Mouse (Mus musculus) brain, embryonic 14.5 days (tissue): ENCODE measurements around the gene Abcb9. TPM values are rescaled to one million over a fixed set of nuclear protein-coding genes. Genes with fewer than 3 reads are reported as not detected.

ENCODE experiments used
- DNase-seq: peaks from one replicate; pipeline ENCODE4 v3.0.0-alpha.2; 2011; ENCODE audit warnings: low read depth
- CTCF ChIP-seq: fragments of 200-500 bp; IDR thresholded peaks from 2 replicates; pipeline ENCODE4 v1.5.1; 2012; ENCODE audit warnings: inconsistent platforms, mild to moderate bottlenecking, moderate library complexity, borderline replicate concordance; ENCODE audit not compliant: insufficient read depth, insufficient read length; ENCODE audit errors: extremely low read depth
- POLR2A ChIP-seq: fragments of 200-500 bp; IDR thresholded peaks from 2 replicates; pipeline ENCODE4 v1.6.1; 2012; ENCODE audit warnings: mild to moderate bottlenecking, inconsistent platforms, borderline replicate concordance; ENCODE audit not compliant: poor library complexity, insufficient read depth, insufficient read length, severe bottlenecking; ENCODE audit errors: extremely low read depth
- polyA plus RNA-seq: library from polyadenylated mRNA; depleted of rRNA; stranded (reverse); fragments of >200 nt; gene quantifications from 2 replicates; pipeline ENCODE4 v1.2.3, GENCODE M21; 2012; rRNA removed

Abcb9 gene
- polyA plus RNA-seq, result 6.5 and 9.6 TPM in 2 replicates

GRCm38 (mm10) chr5:124095596-124096232, at the start of gene Abcb9:
Gene Abcb9, minus strand, starts transcription at chr5:124095798.
- DNase-seq, result peak; percentile 89
- no peak for TF ChIP-seq POLR2A
- TF ChIP-seq CTCF, result no peak

GRCm38 (mm10) chr5:124138066-124138465, 42.5 kb upstream of the Abcb9 start:
- DNase-seq, result no peak
- TF ChIP-seq CTCF (no peak), POLR2A (no peak)

GRCm38 (mm10) chr5:124134261-124134660, 38.7 kb upstream of the Abcb9 start:
- DNase-seq, result no peak
- TF ChIP-seq POLR2A (no peak), CTCF (no peak)

GRCm38 (mm10) chr5:124125093-124125492, 29.5 kb upstream of the Abcb9 start:
- TF ChIP-seq POLR2A (no peak), CTCF (no peak)

GRCm38 (mm10) chr5:124122357-124122756, 26.8 kb upstream of the Abcb9 start:
- TF ChIP-seq POLR2A (no peak), CTCF (no peak)
- DNase-seq, result no peak

More at GRCm38 (mm10) chr5:124125093-124125492, 29.5 kb upstream of the Abcb9 start:
- no peak for DNase-seq

- DNase-seq, result no peak
- TF ChIP-seq POLR2A, result no peak
- TF ChIP-seq CTCF, result no peak
Measured at GRCm38 (mm10) chr5:124119204-124119603, 23.6 kb upstream of the Abcb9 start.

- peak; percentile 94 for DNase-seq
- no peak for TF ChIP-seq CTCF
- peak; percentile 40; the same call in 1 of the 2 replicates for TF ChIP-seq POLR2A
Measured at GRCm38 (mm10) chr5:124115990-124116845, 20.6 kb upstream of the Abcb9 start, which contains the start of gene Arl6ip4. Gene Arl6ip4, plus strand, starts transcription at chr5:124116089.

- TF ChIP-seq CTCF (no peak), POLR2A (no peak)
- no peak for DNase-seq
Measured at GRCm38 (mm10) chr5:124115531-124115930, 19.9 kb upstream of the Abcb9 start.

- TF ChIP-seq CTCF (no peak), POLR2A (no peak)
- DNase-seq, result no peak
Measured at GRCm38 (mm10) chr5:124114276-124115025, 18.9 kb upstream of the Abcb9 start.

GRCm38 (mm10) chr5:124113030-124113429, 17.4 kb upstream of the Abcb9 start:
- peak; percentile 59 for DNase-seq
- TF ChIP-seq POLR2A (no peak), CTCF (peak; percentile 57)

GRCm38 (mm10) chr5:124112531-124112930, 16.9 kb upstream of the Abcb9 start:
- TF ChIP-seq POLR2A (no peak), CTCF (no peak)
- DNase-seq, result no peak

GRCm38 (mm10) chr5:124111742-124112497, 16.3 kb upstream of the Abcb9 start, which contains the start of gene Ogfod2:
Gene Ogfod2, plus strand, starts transcription at chr5:124112297.
- DNase-seq, result peak; percentile 99
- peak; percentile 38; the same call in 1 of the 2 replicates for TF ChIP-seq CTCF
- peak; percentile 51; the same call in 1 of the 2 replicates for TF ChIP-seq POLR2A

- peak; percentile 53 for DNase-seq
- TF ChIP-seq CTCF (peak; percentile 86), POLR2A (no peak)
Measured at GRCm38 (mm10) chr5:124111077-124111741, 15.6 kb upstream of the Abcb9 start.
